Mouse (Mus musculus) hindbrain, embryonic 14.5 days (tissue): ENCODE data around the gene 1700015G11Rik. TPM values are rescaled to one million over a fixed set of nuclear protein-coding genes. Genes with fewer than 3 reads are reported as not detected.

Source experiments
- ATAC-seq: fragments of 200-750 bp; cut with Nextera tagmentation; 2 replicates; pipeline ENCODE4 v1.8.0; 2017; ENCODE audit warnings: moderate number of reproducible peaks, mild to moderate bottlenecking, moderate TSS enrichment, moderate library complexity; ENCODE audit not compliant: low FRiP score
- DNase-seq: peaks from one replicate; pipeline ENCODE4 v3.0.0-alpha.2; 2015; ENCODE audit warnings: low spot score
- H3K27ac ChIP-seq: fragments of 300-500 bp; sonication (generic); 2 replicates; pipeline ENCODE4 v1.5.1; 2014; ENCODE audit warnings: mild to moderate bottlenecking, moderate library complexity
- H3K27me3 ChIP-seq: fragments of 300-500 bp; sonication (generic); 2 replicates; pipeline ENCODE4 v1.6.1; 2014; ENCODE audit warnings: mild to moderate bottlenecking, low read length, mixed read lengths; ENCODE audit not compliant: control insufficient read depth, insufficient read depth
- H3K36me3 ChIP-seq: fragments of 300-500 bp; sonication (generic); replicated peaks from 2 replicates; pipeline ENCODE4 v1.6.1; 2014; ENCODE audit not compliant: control insufficient read depth, insufficient read depth
- H3K4me1 ChIP-seq: fragments of 300-500 bp; sonication (generic); replicated peaks from 2 replicates; pipeline ENCODE4 v1.6.1; 2014; ENCODE audit warnings: antibody characterized with exemption, low read length, mixed read lengths; ENCODE audit not compliant: control insufficient read depth, insufficient read depth
- H3K4me2 ChIP-seq: fragments of 300-500 bp; sonication (generic); replicated peaks from 2 replicates; pipeline ENCODE4 v1.6.1; 2014; ENCODE audit warnings: mild to moderate bottlenecking, moderate library complexity
- H3K4me3 ChIP-seq: fragments of 300-500 bp; sonication (generic); replicated peaks from 2 replicates; pipeline ENCODE4 v1.5.1; 2014; ENCODE audit warnings: mild to moderate bottlenecking, low read length
- H3K9ac ChIP-seq: fragments of 300-500 bp; sonication (generic); 2 replicates; pipeline ENCODE4 v1.6.1; 2014
- H3K9me3 ChIP-seq: fragments of 300-500 bp; sonication (generic); 2 replicates; pipeline ENCODE4 v1.6.1; 2016; ENCODE audit warnings: low read length; ENCODE audit not compliant: control insufficient read depth
- WGBS: fragments of 180-500 bp; shearing (Covaris S2); extraction: QIAGEN DNeasy Blood & Tissue Kit; methylation state at CpG from one replicate; pipeline ENCODE4 v1.1.7; 2014; 5-methylcytosine and 5-hydroxymethylcytosine counted together
- polyA plus RNA-seq: library from polyadenylated mRNA; unstranded; fragments of >200 nt; fragmentation: Nextera tagmentation; extraction: Ambion mirVana; gene quantifications from 2 replicates; pipeline ENCODE4 v1.2.1, GENCODE M21; 2014

The 1700015G11Rik gene
- polyA plus RNA-seq, 1 experiment from 2014 or later = not detected

DNA sequence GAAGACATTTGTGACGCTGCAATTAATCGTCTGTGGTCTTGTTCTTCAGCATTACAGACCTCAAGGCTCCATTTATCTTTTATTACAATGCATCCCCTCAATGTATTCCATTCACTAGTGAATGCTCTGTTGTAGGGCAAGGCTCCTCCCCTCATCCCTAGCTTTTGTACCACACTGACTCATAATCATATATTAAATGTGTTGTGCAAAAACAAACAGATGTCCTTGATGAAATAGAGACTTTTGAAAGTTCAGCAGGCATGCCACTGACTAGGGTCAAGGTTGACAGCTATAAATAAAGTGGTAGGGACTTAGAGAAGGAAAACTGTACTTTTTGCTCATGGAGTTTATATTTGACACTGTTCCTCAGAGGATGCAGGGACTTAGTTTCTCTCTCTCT lies 42.0 kb downstream of the 1700015G11Rik start:
- 48% methylated on average over 2 of the region's 2 CpGs for WGBS
- H3K27ac ChIP-seq = no peak overlapping the region
- no peak overlapping the region for H3K4me3 ChIP-seq
- H3K4me2 ChIP-seq = no peak overlapping the region
- H3K9ac ChIP-seq = no peak overlapping the region
- no peaks in the 10 kb centered on the region for H3K9me3 ChIP-seq
- no peaks in the 10 kb centered on the region for H3K27me3 ChIP-seq
- DNase-seq (no peak), ATAC-seq (no peak)
- H3K36me3 ChIP-seq = no peaks in the 10 kb centered on the region
- no peaks in the 10 kb centered on the region for H3K4me1 ChIP-seq

DNA sequence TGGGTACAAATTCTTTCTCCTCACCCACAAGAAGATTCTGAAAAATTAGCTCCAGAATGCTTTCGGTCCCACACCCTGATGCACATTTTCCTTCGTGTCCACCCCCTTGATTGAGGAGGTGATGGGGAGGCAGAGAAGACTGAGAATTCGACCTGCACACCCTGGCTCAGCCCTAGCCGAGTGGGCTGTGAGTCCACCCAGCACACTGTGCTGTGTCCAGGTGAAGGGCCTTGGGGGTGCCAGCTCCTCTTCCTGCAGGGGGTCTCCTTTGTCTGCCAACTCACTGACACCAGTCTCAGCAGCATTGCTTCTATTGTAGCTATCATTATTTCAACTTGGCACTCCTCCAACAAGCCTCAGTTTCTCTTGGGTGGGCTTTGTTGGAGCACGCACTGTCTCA lies 42.4 kb downstream of the 1700015G11Rik start:
- no peaks in the 10 kb centered on the region for H3K9me3 ChIP-seq
- H3K36me3 ChIP-seq = no peaks in the 10 kb centered on the region
- no peaks in the 10 kb centered on the region for H3K4me1 ChIP-seq
- WGBS = 65% methylated on average over 5 of the region's 5 CpGs
- 0 out of 2 replicates have a peak overlapping the region, but pooled peaks have one; percentile 10 for H3K9ac ChIP-seq
- ATAC-seq (no peak; the same call in 1 of the 2 replicates), DNase-seq (no peak)
- no peak overlapping the region for H3K27ac ChIP-seq
- H3K27me3 ChIP-seq = no peaks in the 10 kb centered on the region
- H3K4me3 ChIP-seq = no peak overlapping the region
- H3K4me2 ChIP-seq = no peak overlapping the region

DNA sequence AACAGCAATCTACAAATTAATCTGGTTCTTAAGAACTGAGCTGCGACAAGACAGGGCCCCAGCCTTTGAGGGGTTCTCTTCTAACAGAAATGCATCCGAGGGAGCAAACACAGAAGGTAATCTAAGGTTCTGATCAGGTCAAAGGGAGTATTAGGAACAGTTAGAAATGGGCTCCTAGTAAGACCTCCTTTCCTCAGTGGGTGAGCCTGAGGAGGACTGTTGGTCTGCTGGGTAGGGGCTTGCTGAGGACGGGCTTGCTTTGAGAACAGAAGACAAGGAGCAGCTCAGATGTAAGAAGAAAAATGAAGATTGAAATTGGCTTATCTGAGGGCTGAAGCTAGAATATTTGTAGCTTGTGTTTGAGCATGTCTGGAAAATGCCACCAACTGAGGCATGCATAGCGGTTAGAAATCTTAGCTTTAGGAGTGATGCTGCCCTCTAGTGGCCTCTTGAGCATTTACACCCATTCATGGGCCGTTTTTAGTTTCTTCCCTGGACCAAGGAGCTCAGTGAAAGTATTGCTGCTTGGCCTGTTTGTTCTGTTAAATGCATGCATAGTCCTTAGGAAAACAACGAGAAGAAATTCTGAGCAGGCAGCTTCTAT lies 43.2 kb downstream of the 1700015G11Rik start:
- H3K27ac ChIP-seq = 0 out of 2 replicates have a peak overlapping the region, but pooled peaks have one; percentile 47
- H3K4me2 ChIP-seq = no peak overlapping the region
- WGBS = 30% methylated on average over 6 of the region's 6 CpGs
- ATAC-seq = peak; percentile 65
- H3K9ac ChIP-seq = no peak overlapping the region
- no peaks in the 10 kb centered on the region for H3K9me3 ChIP-seq
- no peaks in the 10 kb centered on the region for H3K27me3 ChIP-seq
- H3K4me1 ChIP-seq = no peaks in the 10 kb centered on the region
- peak; percentile 90 for DNase-seq
- H3K36me3 ChIP-seq = no peaks in the 10 kb centered on the region
- H3K4me3 ChIP-seq = no peak overlapping the region

DNA sequence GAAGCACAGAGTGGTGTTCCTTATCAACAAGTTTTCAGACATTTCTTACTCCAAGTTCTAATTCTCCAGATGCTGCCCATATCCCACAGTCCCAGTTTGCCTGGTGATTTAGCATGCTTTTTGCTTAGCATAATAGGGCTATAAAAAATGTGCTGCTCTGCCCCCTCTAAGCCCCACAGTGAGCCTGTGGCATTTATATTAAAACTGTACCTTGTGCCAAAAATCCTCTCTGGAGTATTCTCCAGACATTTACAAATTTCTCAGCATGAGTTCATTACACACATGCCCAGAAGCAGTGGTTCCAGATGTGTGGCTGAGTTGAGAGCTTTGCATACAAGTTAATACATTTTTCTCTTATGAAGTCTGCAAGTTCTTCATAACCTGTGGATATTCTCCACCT lies 46.1 kb downstream of the 1700015G11Rik start:
- no peaks in the 10 kb centered on the region for H3K27me3 ChIP-seq
- no peaks in the 10 kb centered on the region for H3K36me3 ChIP-seq
- ATAC-seq = no peak
- no peak overlapping the region for H3K4me2 ChIP-seq
- no peak overlapping the region for H3K9ac ChIP-seq
- DNase-seq = no peak
- no peaks in the 10 kb centered on the region for H3K4me1 ChIP-seq
- no peak overlapping the region for H3K27ac ChIP-seq
- no peak overlapping the region for H3K4me3 ChIP-seq
- no peaks in the 10 kb centered on the region for H3K9me3 ChIP-seq

DNA sequence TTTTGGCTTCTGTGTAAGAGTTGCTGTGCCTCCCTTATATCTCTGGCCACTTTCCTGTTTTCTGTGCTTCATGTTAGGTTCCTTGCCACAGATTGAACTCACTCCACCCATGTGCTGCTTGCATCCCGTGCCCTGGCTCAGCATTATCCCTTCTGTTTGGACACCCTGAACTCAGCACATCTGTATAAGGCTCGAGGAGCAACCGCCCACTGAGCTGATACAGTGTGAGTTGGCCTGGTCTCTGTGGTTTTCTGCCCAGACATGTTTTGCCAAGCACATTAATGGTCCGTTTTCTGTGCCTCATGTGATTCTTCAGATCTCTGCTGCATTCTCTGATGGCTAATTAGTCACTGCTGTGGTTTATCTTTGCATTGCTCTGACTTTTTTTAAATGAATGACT lies 47.9 kb downstream of the 1700015G11Rik start:
- no peak for ATAC-seq
- H3K4me2 ChIP-seq = no peak overlapping the region

DNA sequence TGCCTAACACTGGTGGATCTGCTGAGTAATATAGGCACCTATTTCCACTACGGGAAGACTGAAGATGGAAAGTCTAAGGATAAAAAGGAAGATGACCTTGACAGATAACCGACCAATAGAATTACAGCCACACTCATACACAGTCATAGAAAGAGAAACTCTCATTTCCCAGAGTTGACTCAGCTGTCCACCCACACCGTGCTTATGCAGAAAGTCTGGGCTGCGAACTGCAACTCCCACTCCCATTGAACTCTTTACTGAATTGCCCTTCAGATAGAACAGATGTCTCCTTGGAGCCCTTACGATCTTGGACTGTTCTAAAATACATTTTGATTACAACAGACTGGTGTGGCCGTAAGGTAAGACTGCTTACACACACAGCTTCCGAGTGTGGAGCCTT lies 50.8 kb downstream of the 1700015G11Rik start:
- 95% methylated on average over 7 of the region's 7 CpGs for WGBS
- Histone ChIP-seq H3K27ac (no peak overlapping the region), H3K27me3 (no peaks in the 10 kb centered on the region), H3K9me3 (no peaks in the 10 kb centered on the region), H3K36me3 (no peaks in the 10 kb centered on the region), H3K9ac (no peak overlapping the region), H3K4me3 (no peak overlapping the region), H3K4me2 (no peak overlapping the region), H3K4me1 (peaks cover 25% of the 10 kb centered on the region)
- DNase-seq = no peak
- no peak for ATAC-seq

More for the DNA sequence above, 47.9 kb downstream of the 1700015G11Rik start:
- H3K4me1 ChIP-seq = peaks cover 1% of the 10 kb centered on the region; the same call in 1 of the 2 replicates
- 88% methylated on average over 4 of the region's 4 CpGs for WGBS
- no peaks in the 10 kb centered on the region for H3K36me3 ChIP-seq
- no peak for DNase-seq
- H3K9ac ChIP-seq = no peak overlapping the region
- no peak overlapping the region for H3K4me3 ChIP-seq
- H3K27ac ChIP-seq = no peak overlapping the region
- no peaks in the 10 kb centered on the region for H3K9me3 ChIP-seq
- no peaks in the 10 kb centered on the region for H3K27me3 ChIP-seq

DNA sequence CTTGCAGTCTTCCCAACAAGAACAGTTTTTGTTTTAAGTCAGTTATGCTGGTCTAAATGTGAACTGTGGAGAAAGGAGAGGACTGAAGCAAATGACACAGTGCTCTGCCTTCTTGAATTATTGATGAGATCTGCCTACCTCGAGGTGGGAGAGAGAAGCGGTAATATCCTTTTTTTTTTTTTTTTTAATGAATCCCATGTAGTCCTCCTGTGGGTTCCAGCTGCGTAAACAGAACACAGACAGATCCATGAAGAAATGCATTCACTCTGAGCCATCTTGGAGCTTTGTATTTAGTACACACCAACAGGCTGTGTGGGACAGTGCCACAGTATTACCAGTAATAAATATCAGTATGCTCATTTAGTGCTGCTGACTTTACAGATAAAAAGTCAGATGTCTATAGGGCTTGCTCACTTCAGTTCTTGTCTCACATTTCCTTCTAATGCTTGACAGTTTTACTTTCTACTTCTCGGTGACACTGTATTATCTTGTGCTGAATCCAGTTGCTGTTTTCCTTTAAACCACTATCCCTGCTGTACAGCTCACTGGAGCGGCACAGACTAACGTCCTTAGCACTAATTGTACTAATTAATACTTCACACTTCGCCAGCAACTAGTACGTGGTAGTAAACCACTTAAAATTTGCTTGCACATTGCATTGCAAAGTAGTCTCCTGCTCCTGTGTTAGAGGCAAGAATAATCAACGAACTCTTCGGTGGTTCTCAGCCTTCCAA lies 53.1 kb downstream of the 1700015G11Rik start:
- H3K4me3 ChIP-seq = no peak overlapping the region
- H3K4me2 ChIP-seq = no peak overlapping the region
- no peaks in the 10 kb centered on the region for H3K36me3 ChIP-seq
- H3K27me3 ChIP-seq = no peaks in the 10 kb centered on the region
- 50% methylated on average over 10 of the region's 10 CpGs for WGBS
- H3K27ac ChIP-seq = peak overlapping the region; percentile 52
- H3K9ac ChIP-seq = no peak overlapping the region
- ATAC-seq (peak; percentile 74), DNase-seq (peak; percentile 46)
- H3K4me1 ChIP-seq = peaks cover 25% of the 10 kb centered on the region
- no peaks in the 10 kb centered on the region for H3K9me3 ChIP-seq

Other genes with a start within 250 kb of the 1700015G11Rik start
- 14.3 and 14.4 TPM in 2 replicates for gene Gas2, start 153.7 kb downstream of the 1700015G11Rik start, polyA plus RNA-seq
- gene Fancf, start 153.5 kb downstream of the 1700015G11Rik start, polyA plus RNA-seq = 11.1 and 11.7 TPM in 2 replicates
- gene Svip, start 9.7 kb downstream of the 1700015G11Rik start, polyA plus RNA-seq = 23.2 and 26.0 TPM in 2 replicates